In genomic region chr6:86750961-86751360, GRCm38 (mm10) we compare ENCODE assay signal across 18 mouse cellular contexts.
"Had no signal": no experiment of that assay in that cellular context is flagged by ENCODE, and none has a peak within 500 bp of the region (broad histone marks: within the 10 kb centered on the region; RNA-seq: fewer than 3 reads in every experiment).

No protein-coding gene starts in this region.

- DNase-seq: liver, postnatal 0 days; lung, adult 2 months; lung, postnatal 14 days; lung, postnatal 36 days; right cerebral cortex, postnatal 25 days; thymus, adult 2 months; thymus, postnatal 25 days; thymus, postnatal 4 days had no signal

- H3K36me3 ChIP-seq: midbrain, embryonic 12.5 days; midbrain, embryonic 15.5 days; neural tube, embryonic 12.5 days had no signal

- ATAC-seq: liver, postnatal 0 days; lung, postnatal 0 days; midbrain, embryonic 15.5 days had no signal

- H3K4me3 ChIP-seq: liver, embryonic 15.5 days; lung, embryonic 15.5 days; megakaryocyte, embryonic 14.5 days; midbrain, embryonic 12.5 days; midbrain, embryonic 15.5 days; neural tube, embryonic 12.5 days; stomach, embryonic 15.5 days had no signal

- H3K9me3 ChIP-seq: liver, embryonic 15.5 days; lung, embryonic 15.5 days; midbrain, embryonic 12.5 days; midbrain, embryonic 15.5 days; neural tube, embryonic 12.5 days; stomach, embryonic 15.5 days had no signal

- H3K27ac ChIP-seq: liver, embryonic 15.5 days; lung, embryonic 15.5 days; macrophage; midbrain, embryonic 12.5 days; midbrain, embryonic 15.5 days; neural tube, embryonic 12.5 days; stomach, embryonic 15.5 days; stomach, postnatal 0 days had no signal

- H3K4me2 ChIP-seq: liver, embryonic 15.5 days; lung, embryonic 15.5 days; midbrain, embryonic 12.5 days; midbrain, embryonic 15.5 days; neural tube, embryonic 12.5 days; stomach, embryonic 15.5 days had no signal

- H3K9ac ChIP-seq: liver, embryonic 15.5 days; liver, postnatal 0 days; lung, embryonic 15.5 days; midbrain, embryonic 12.5 days; midbrain, embryonic 15.5 days; neural tube, embryonic 12.5 days; stomach, embryonic 15.5 days had no signal

- H3K4me1 ChIP-seq: lung, embryonic 15.5 days; midbrain, embryonic 12.5 days; midbrain, embryonic 15.5 days; neural tube, embryonic 12.5 days; stomach, embryonic 15.5 days had no signal

- H3K27me3 ChIP-seq: liver, embryonic 15.5 days; lung, embryonic 15.5 days; megakaryocyte, embryonic 14.5 days; midbrain, embryonic 12.5 days; midbrain, embryonic 15.5 days; neural tube, embryonic 12.5 days; stomach, embryonic 15.5 days had no signal
